Mouse (Mus musculus) small intestine, adult 2 months (tissue): ENCODE data around the gene Fam207a.

Source experiments
- CTCF ChIP-seq: fragments of 200-500 bp; IDR thresholded peaks from 2 replicates; pipeline ENCODE4 v1.5.1; 2012; ENCODE audit warnings: low read depth, mild to moderate bottlenecking, control low read depth, inconsistent platforms, low read length, moderate library complexity, mixed read lengths; ENCODE audit not compliant: insufficient replicate concordance, insufficient read length; ENCODE audit errors: extremely low read depth
- POLR2A ChIP-seq: fragments of 200-500 bp; IDR thresholded peaks from 2 replicates; pipeline ENCODE4 v1.6.1; 2012; ENCODE audit warnings: low read depth, mild to moderate bottlenecking, control low read depth, inconsistent platforms, low read length, moderate library complexity

DNA sequence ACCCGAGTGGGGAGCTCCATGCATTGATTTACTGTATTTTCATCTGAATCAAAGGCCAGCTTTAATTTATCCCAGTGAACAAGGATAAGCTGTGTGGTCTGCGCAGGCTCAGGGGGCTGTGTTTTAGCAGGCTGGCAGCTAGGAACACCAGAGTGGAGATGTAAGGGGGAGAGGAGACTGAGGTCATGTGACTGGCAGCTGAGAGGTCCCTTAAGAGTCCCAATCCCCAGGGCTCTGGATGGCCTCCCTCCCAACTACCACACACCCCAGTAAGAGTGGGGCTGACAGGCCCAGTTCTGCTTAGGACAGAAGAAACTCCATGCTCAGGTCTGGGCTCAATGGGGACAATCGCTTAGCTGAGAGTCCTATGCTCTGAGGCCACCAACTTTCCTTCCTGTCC lies 29.8 kb downstream of the Fam207a start:
- TF ChIP-seq CTCF (no peak), POLR2A (no peak)
